Mouse (Mus musculus): ENCODE data around the gene Kank1. TPM values are rescaled to one million over a fixed set of nuclear protein-coding genes. Genes with fewer than 3 reads are reported as not detected.

Gene Kank1
- polyA plus RNA-seq, 1 experiment from 2014 or later, result 8.2 TPM

DNA sequence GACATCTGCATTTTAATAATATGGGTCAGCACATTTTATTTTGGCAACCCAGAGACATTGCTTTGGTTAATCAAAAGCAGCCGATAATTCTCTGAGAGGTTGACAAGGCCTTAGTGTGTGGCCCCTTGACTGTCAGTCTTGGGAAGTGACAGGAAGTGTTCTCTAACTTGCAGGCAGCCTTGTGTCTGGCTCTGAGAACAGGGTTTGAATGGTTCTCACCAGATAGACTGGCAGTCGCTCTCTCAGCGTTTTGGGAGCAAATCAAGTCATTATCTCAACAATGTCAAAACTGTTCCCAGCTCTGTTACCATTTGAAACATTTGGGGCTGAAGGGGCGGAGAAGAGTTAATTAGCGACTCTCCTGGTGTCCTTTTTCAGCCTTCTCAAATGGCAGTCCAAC lies 41.0 kb downstream of the Kank1 start:
- Histone ChIP-seq H3K27me3 (ENCODE audit: insufficient read depth, low read length) (no peaks in the 10 kb centered on the region), H3K36me3 (replicated peaks; ENCODE audit: insufficient read depth, low read length) (no peaks in the 10 kb centered on the region), H3K9ac (replicated peaks) (no peak overlapping the region), H3K9me3 (ENCODE audit: low read length) (no peaks in the 10 kb centered on the region), H3K4me3 (ENCODE audit: low read depth, low read length) (no peak overlapping the region), H3K4me2 (ENCODE audit: low read depth, low read length) (no peak overlapping the region), H3K27ac (ENCODE audit: low read depth) (no peak overlapping the region), H3K4me1 (ENCODE audit: insufficient read depth) (no peaks in the 10 kb centered on the region)
- DNase-seq, result no peak
- no peak for ATAC-seq
- WGBS (ENCODE audit: insufficient replicate concordance), result 61% methylated on average over 5 of the region's 5 CpGs
- TF ChIP-seq EP300 (IDR thresholded peaks at IDR 0.05; ENCODE audit: low read depth) (no peak), CTCF (IDR thresholded peaks at IDR 0.05; ENCODE audit: low read depth) (no peak)

DNA sequence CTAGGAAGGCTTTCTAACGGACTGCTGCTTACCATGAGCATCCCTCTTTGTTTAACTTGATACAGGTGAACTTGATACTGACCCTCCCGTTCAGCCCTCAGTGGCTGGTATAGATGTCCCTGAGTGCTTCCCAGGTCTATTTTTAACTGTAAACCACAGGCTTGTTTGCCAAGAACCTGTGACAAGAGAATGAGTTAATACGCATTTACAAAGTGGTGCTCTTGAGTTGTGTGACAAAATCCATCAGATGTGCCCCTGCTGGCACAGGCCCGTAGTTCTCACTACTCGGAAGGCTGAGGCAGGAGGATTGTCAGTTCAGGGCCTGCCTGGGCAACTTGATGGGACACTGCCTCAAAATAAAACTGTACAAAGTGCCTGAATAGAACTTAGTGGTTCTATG lies 42.8 kb downstream of the Kank1 start:
- no peak overlapping the region for H3K4me2 ChIP-seq (ENCODE audit: low read depth, low read length)
- no peak overlapping the region for H3K27ac ChIP-seq (ENCODE audit: low read depth)
- TF ChIP-seq CTCF (IDR thresholded peaks at IDR 0.05; ENCODE audit: low read depth), result no peak
- TF ChIP-seq EP300 (IDR thresholded peaks at IDR 0.05; ENCODE audit: low read depth), result no peak
- ATAC-seq (no peak), DNase-seq (no peak)
- H3K9me3 ChIP-seq (ENCODE audit: low read length), result no peaks in the 10 kb centered on the region
- no peaks in the 10 kb centered on the region for H3K36me3 ChIP-seq (replicated peaks; ENCODE audit: insufficient read depth, low read length)
- no peaks in the 10 kb centered on the region for H3K27me3 ChIP-seq (ENCODE audit: insufficient read depth, low read length)
- no peak overlapping the region for H3K4me3 ChIP-seq (ENCODE audit: low read depth, low read length)
- H3K9ac ChIP-seq (replicated peaks), result no peak overlapping the region
- H3K4me1 ChIP-seq (ENCODE audit: insufficient read depth), result no peaks in the 10 kb centered on the region
- 60% methylated on average over 5 of the region's 5 CpGs for WGBS (ENCODE audit: insufficient replicate concordance)

DNA sequence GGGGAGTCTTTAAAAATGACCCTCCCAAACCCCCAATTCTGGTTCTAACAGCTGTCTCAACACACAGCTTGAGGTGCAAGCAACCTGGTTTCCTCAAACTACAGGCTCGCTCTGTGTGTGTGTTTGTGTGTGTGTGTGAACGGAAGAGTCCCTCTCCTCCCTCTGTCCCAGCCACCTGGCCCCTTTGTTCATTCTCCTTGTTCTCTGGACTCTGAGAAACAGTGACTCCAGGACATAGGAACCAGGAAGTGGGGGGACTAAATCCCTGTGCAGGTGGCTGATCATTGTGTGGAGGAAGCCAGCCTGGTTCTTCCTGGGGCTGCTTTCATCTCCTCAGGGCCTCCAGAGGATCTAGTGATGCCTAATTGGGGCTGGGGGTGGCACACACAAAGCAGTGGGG lies 46.9 kb downstream of the Kank1 start:
- no peaks in the 10 kb centered on the region for H3K27me3 ChIP-seq (ENCODE audit: insufficient read depth, low read length)
- no peak for TF ChIP-seq EP300 (IDR thresholded peaks at IDR 0.05; ENCODE audit: low read depth)
- TF ChIP-seq CTCF (IDR thresholded peaks at IDR 0.05; ENCODE audit: low read depth), result no peak
- H3K4me1 ChIP-seq (ENCODE audit: insufficient read depth), result no peaks in the 10 kb centered on the region
- DNase-seq (no peak), ATAC-seq (no peak)
- WGBS (ENCODE audit: insufficient replicate concordance), result 71% methylated on average over 2 of the region's 2 CpGs
- no peaks in the 10 kb centered on the region for H3K36me3 ChIP-seq (replicated peaks; ENCODE audit: insufficient read depth, low read length)
- H3K4me3 ChIP-seq (ENCODE audit: low read depth, low read length), result no peak overlapping the region
- no peak overlapping the region for H3K4me2 ChIP-seq (ENCODE audit: low read depth, low read length)
- H3K27ac ChIP-seq (ENCODE audit: low read depth), result no peak overlapping the region
- H3K9me3 ChIP-seq (ENCODE audit: low read length), result no peaks in the 10 kb centered on the region
- H3K9ac ChIP-seq (replicated peaks), result no peak overlapping the region

DNA sequence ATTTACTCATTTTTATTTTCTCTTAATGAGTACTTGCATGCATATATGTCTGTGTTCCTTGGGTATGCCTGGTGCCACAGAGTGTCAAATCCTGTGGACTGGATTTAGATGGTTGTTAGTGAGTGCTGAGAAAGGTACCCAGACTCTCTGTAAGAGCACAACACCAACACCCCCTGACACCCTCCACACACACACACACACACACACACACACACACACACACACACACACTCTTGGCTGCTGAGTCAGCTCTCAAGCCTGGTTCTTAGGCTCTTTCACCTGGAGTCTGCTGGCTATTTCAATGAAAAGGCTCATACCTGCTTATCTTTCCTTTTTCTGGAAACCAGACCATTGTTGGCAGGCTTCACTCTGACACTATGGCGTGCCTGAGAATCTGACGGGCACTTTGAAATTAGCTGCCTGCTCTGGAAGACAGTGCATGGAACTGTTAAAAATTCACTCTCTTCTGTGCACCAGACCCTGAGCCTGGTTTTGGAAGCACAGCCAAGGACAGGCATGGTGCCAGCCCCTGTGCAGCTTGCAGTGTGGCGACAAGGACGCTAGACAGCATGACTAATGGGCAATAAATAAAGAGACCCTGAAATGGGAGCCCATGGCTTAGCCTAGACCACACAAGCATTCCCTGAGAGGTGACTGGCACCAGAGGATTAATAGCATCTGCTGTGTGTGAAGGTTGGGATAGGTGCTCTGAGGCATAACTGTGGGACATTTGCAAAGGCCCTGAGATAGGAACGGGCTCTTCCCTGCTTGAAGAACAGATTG lies 49.2 kb downstream of the Kank1 start:
- 66% methylated on average over 5 of the region's 5 CpGs for WGBS (ENCODE audit: insufficient replicate concordance)
- no peaks in the 10 kb centered on the region for H3K4me1 ChIP-seq (ENCODE audit: insufficient read depth)
- H3K9me3 ChIP-seq (ENCODE audit: low read length), result no peaks in the 10 kb centered on the region
- H3K36me3 ChIP-seq (replicated peaks; ENCODE audit: insufficient read depth, low read length), result no peaks in the 10 kb centered on the region
- TF ChIP-seq CTCF (IDR thresholded peaks at IDR 0.05; ENCODE audit: low read depth) (no peak), EP300 (IDR thresholded peaks at IDR 0.05; ENCODE audit: low read depth) (no peak)
- no peak overlapping the region for H3K4me3 ChIP-seq (ENCODE audit: low read depth, low read length)
- H3K4me2 ChIP-seq (ENCODE audit: low read depth, low read length), result no peak overlapping the region
- no peak for ATAC-seq
- no peak overlapping the region for H3K27ac ChIP-seq (ENCODE audit: low read depth)
- H3K9ac ChIP-seq (replicated peaks), result no peak overlapping the region
- H3K27me3 ChIP-seq (ENCODE audit: insufficient read depth, low read length), result no peaks in the 10 kb centered on the region
- no peak for DNase-seq

DNA sequence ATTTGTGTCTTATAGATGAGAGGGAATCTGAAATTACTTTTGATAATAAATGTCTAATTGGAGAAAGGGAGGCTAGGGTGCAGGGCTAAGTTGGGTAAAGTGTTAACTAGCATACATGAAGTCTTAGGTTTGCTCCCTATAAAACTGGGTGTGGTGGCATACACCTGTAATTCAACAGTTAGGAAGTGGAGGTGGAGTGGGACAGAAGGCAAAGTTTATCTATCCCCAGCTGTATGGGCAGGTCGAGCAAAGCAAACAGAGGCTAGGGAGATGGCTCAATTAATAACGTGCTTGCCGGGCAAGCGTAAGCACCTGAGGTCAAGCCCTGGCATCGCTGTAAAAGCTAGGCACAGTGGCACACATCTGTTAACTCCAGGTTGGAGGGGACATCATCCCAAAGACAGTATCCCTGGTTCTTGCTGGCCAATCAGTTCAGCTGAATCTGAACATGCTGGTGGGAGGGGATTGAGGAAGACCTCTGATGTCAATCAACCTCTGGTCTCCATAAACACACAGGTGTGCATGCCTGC lies 54.3 kb downstream of the Kank1 start:
- Histone ChIP-seq H3K27me3 (ENCODE audit: insufficient read depth, low read length) (no peaks in the 10 kb centered on the region), H3K9ac (replicated peaks) (no peak overlapping the region), H3K9me3 (ENCODE audit: low read length) (no peaks in the 10 kb centered on the region), H3K4me3 (ENCODE audit: low read depth, low read length) (no peak overlapping the region), H3K4me1 (ENCODE audit: insufficient read depth) (no peaks in the 10 kb centered on the region), H3K4me2 (ENCODE audit: low read depth, low read length) (no peak overlapping the region), H3K36me3 (replicated peaks; ENCODE audit: insufficient read depth, low read length) (no peaks in the 10 kb centered on the region), H3K27ac (ENCODE audit: low read depth) (no peak overlapping the region)
- 70% methylated on average over 5 of the region's 5 CpGs for WGBS (ENCODE audit: insufficient replicate concordance)
- DNase-seq (no peak), ATAC-seq (no peak)
- TF ChIP-seq EP300 (IDR thresholded peaks at IDR 0.05; ENCODE audit: low read depth), result no peak
- no peak for TF ChIP-seq CTCF (IDR thresholded peaks at IDR 0.05; ENCODE audit: low read depth)

DNA sequence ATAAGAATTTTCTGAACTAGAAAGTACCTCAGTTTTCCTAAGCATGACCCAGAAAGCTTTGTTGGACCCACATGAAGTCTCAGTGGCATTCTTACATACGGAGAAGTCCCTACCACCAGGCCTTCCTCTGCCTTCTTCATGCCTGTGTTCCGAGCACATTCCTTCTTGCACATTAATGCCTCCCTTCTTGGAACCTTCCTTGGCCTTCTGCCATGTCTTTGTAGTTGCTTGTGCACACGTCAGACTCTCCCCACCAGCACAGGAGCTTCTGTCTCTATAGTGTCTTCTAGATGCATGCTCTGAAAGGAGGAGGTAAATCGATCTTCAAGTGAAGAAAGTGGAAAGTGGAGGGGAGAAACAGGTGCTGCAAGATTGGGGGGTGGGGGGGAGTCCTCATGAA lies 58.4 kb downstream of the Kank1 start:
- DNase-seq, result no peak
- ATAC-seq, result no peak
- no peak overlapping the region for H3K9ac ChIP-seq (replicated peaks)
- no peak overlapping the region for H3K4me3 ChIP-seq (ENCODE audit: low read depth, low read length)
- H3K4me1 ChIP-seq (ENCODE audit: insufficient read depth), result no peaks in the 10 kb centered on the region
- no peak overlapping the region for H3K27ac ChIP-seq (ENCODE audit: low read depth)
- TF ChIP-seq EP300 (IDR thresholded peaks at IDR 0.05; ENCODE audit: low read depth) (no peak), CTCF (IDR thresholded peaks at IDR 0.05; ENCODE audit: low read depth) (no peak)
- no peaks in the 10 kb centered on the region for H3K9me3 ChIP-seq (ENCODE audit: low read length)
- H3K27me3 ChIP-seq (ENCODE audit: insufficient read depth, low read length), result no peaks in the 10 kb centered on the region
- WGBS (ENCODE audit: insufficient replicate concordance), result 73% methylated on average over 4 of the region's 4 CpGs
- no peak overlapping the region for H3K4me2 ChIP-seq (ENCODE audit: low read depth, low read length)
- H3K36me3 ChIP-seq (replicated peaks; ENCODE audit: insufficient read depth, low read length), result no peaks in the 10 kb centered on the region
